Mouse (Mus musculus): ENCODE measurements at regions not wholly inside any gene's neighbourhood (a gene's known extent, or its start where the extent isn't known, plus 50 kb on each side); places are given as distances from the start of the nearest gene placed in this dataset.

GRCm38 (mm10) chr9:27646956-27647355 lies 143.6 kb upstream of the Opcml start:
- in situ Hi-C loops (cut with MboI; ENCODE audit: low pct_unique_long_range_greater_than_20kb), result no loop called here
- CTCF ChIA-PET, result interaction anchor here (1.2 kb wide), 1 partner anchor 11 kb away, joined by 4 read pairs; no protein-coding TSS in a partner anchor
- no peak for ATAC-seq
- no peak for DNase-seq (ENCODE audit: low read depth, low spot score)
- no peak for TF ChIP-seq CTCF (IDR thresholded peaks at IDR 0.05)
- POLR2A ChIA-PET, result interaction anchor here (0.6 kb wide), 2 partner anchors 22 to 280 kb away, joined by 3 to 4 read pairs; no protein-coding TSS in a partner anchor
- peaks cover 4% of the 10 kb centered on the region for H3K27me3 ChIP-seq

GRCm38 (mm10) chr9:27658001-27658400 lies 132.6 kb upstream of the Opcml start:
- ATAC-seq (no peak), DNase-seq (ENCODE audit: low read depth, low spot score) (no peak)
- CTCF ChIA-PET, result no interaction called here
- in situ Hi-C loops (cut with MboI; ENCODE audit: low pct_unique_long_range_greater_than_20kb), result no loop called here
- POLR2A ChIA-PET, result no interaction called here
- peaks cover 3% of the 10 kb centered on the region for H3K27me3 ChIP-seq
- TF ChIP-seq CTCF (IDR thresholded peaks at IDR 0.05), result no peak

- ChIA-PET CTCF (interaction anchor here (0.5 to 1.2 kb wide), 3 partner anchors 10 to 66 kb away, joined by 3 read pairs; no protein-coding TSS in a partner anchor), POLR2A (interaction anchor here (0.9 kb wide), 1 partner anchor 24 kb away, joined by 3 read pairs; no protein-coding TSS in a partner anchor)
- ATAC-seq, result no peak
Measured at GRCm38 (mm10) chr9:27661431-27662300, 128.9 kb upstream of the Opcml start.

GRCm38 (mm10) chr9:27663230-27663629 lies 127.3 kb upstream of the Opcml start:
- ChIA-PET CTCF (no interaction called here), POLR2A (interaction anchor here (0.8 kb wide), 1 partner anchor 8 kb away, joined by 4 read pairs; no protein-coding TSS in a partner anchor)
- no peak for TF ChIP-seq CTCF (IDR thresholded peaks at IDR 0.05)
- no peaks in the 10 kb centered on the region for H3K27me3 ChIP-seq
- ATAC-seq (no peak), DNase-seq (ENCODE audit: low read depth, low spot score) (no peak)
- in situ Hi-C loops (cut with MboI; ENCODE audit: low pct_unique_long_range_greater_than_20kb), result no loop called here

More at GRCm38 (mm10) chr9:27661431-27662300, 128.9 kb upstream of the Opcml start:
- H3K27me3 ChIP-seq, result peaks cover 3% of the 10 kb centered on the region
- no peak for TF ChIP-seq CTCF (IDR thresholded peaks at IDR 0.05)
- DNase-seq (ENCODE audit: low read depth, low spot score), result no peak
- in situ Hi-C loops (cut with MboI; ENCODE audit: low pct_unique_long_range_greater_than_20kb), result no loop called here

GRCm38 (mm10) chr9:27665659-27666058 lies 124.9 kb upstream of the Opcml start:
- no peak for TF ChIP-seq CTCF (IDR thresholded peaks at IDR 0.05)
- ATAC-seq, result no peak
- ChIA-PET CTCF (no interaction called here), POLR2A (no interaction called here)
- no peak for DNase-seq (ENCODE audit: low read depth, low spot score)
- in situ Hi-C loops (cut with MboI; ENCODE audit: low pct_unique_long_range_greater_than_20kb), result no loop called here
- no peaks in the 10 kb centered on the region for H3K27me3 ChIP-seq

GRCm38 (mm10) chr9:27670032-27670740 lies 120.4 kb upstream of the Opcml start:
- TF ChIP-seq CTCF (IDR thresholded peaks at IDR 0.05), result no peak
- in situ Hi-C loops (cut with MboI; ENCODE audit: low pct_unique_long_range_greater_than_20kb), result no loop called here
- H3K27me3 ChIP-seq, result no peaks in the 10 kb centered on the region
- ATAC-seq, result no peak
- DNase-seq (ENCODE audit: low read depth, low spot score), result no peak
- ChIA-PET POLR2A (no interaction called here), CTCF (interaction anchor here (0.9 to 1.6 kb wide), 3 partner anchors 16 to 522 kb away, joined by 3 to 4 read pairs (median 4); no protein-coding TSS in a partner anchor)

- CTCF ChIA-PET, result no interaction called here
- in situ Hi-C loops (cut with MboI; ENCODE audit: low pct_unique_long_range_greater_than_20kb), result no loop called here
- DNase-seq (ENCODE audit: low read depth, low spot score) (no peak), ATAC-seq (no peak)
- TF ChIP-seq CTCF (IDR thresholded peaks at IDR 0.05), result no peak
- no peaks in the 10 kb centered on the region for H3K27me3 ChIP-seq
- POLR2A ChIA-PET, result no interaction called here
Measured at GRCm38 (mm10) chr9:27685325-27685724, 105.2 kb upstream of the Opcml start.

- no peak for ATAC-seq
- no peak for DNase-seq (ENCODE audit: low read depth, low spot score)
- no peak for TF ChIP-seq CTCF (IDR thresholded peaks at IDR 0.05)
- ChIA-PET POLR2A (interaction anchor here (1.0 kb wide), 1 partner anchor 32 kb away, joined by 3 read pairs; no protein-coding TSS in a partner anchor), CTCF (no interaction called here)
- in situ Hi-C loops (cut with MboI; ENCODE audit: low pct_unique_long_range_greater_than_20kb), result no loop called here
- no peaks in the 10 kb centered on the region for H3K27me3 ChIP-seq
Measured at GRCm38 (mm10) chr9:27691616-27692015, 99.0 kb upstream of the Opcml start.

- POLR2A ChIA-PET, result no interaction called here
- ATAC-seq (no peak), DNase-seq (ENCODE audit: low read depth, low spot score) (no peak)
- H3K27me3 ChIP-seq, result no peaks in the 10 kb centered on the region
- in situ Hi-C loops (cut with MboI; ENCODE audit: low pct_unique_long_range_greater_than_20kb), result no loop called here
- TF ChIP-seq CTCF (IDR thresholded peaks at IDR 0.05), result no peak
- CTCF ChIA-PET, result interaction anchor here (1.0 kb wide), 1 partner anchor 11 kb away, joined by 3 read pairs; no protein-coding TSS in a partner anchor
Measured at GRCm38 (mm10) chr9:27692751-27693150, 97.8 kb upstream of the Opcml start.

- H3K27me3 ChIP-seq, result no peaks in the 10 kb centered on the region
- ATAC-seq (no peak), DNase-seq (ENCODE audit: low read depth, low spot score) (peak; percentile 22)
- in situ Hi-C loops (cut with MboI; ENCODE audit: low pct_unique_long_range_greater_than_20kb), result no loop called here
- ChIA-PET POLR2A (no interaction called here), CTCF (no interaction called here)
- no peak for TF ChIP-seq CTCF (IDR thresholded peaks at IDR 0.05)
Measured at GRCm38 (mm10) chr9:27694805-27695593, 95.6 kb upstream of the Opcml start.
